Mouse (Mus musculus) hindbrain, embryonic 16.5 days (tissue): Measurements from ENCODE around the gene Tcf12. TPM values are rescaled to one million over a fixed set of nuclear protein-coding genes. Genes with fewer than 3 reads are reported as not detected.
A peak's percentile ranks its signal among the peaks of the same experiment; 100 is the strongest.

ENCODE experiments used
- ATAC-seq: fragments of 200-750 bp; cut with Nextera tagmentation; 2 replicates; pipeline ENCODE4 v1.8.0; 2017; ENCODE audit warnings: moderate TSS enrichment, moderate library complexity
- H3K27ac ChIP-seq: fragments of 300-500 bp; sonication (generic); 2 replicates; pipeline ENCODE4 v1.5.1; 2014; ENCODE audit warnings: low read depth, mild to moderate bottlenecking, control low read depth, low read length, moderate library complexity
- H3K27me3 ChIP-seq: fragments of 300-500 bp; sonication (generic); replicated peaks from 2 replicates; pipeline ENCODE4 v1.6.1; 2014; ENCODE audit warnings: low read length; ENCODE audit not compliant: control insufficient read depth, insufficient read depth
- H3K36me3 ChIP-seq: fragments of 300-500 bp; sonication (generic); 2 replicates; pipeline ENCODE4 v1.6.1; 2014; ENCODE audit warnings: mild to moderate bottlenecking, low read length, moderate library complexity, mixed read lengths; ENCODE audit not compliant: control insufficient read depth, insufficient read depth
- H3K4me1 ChIP-seq: fragments of 300-500 bp; sonication (generic); 2 replicates; pipeline ENCODE4 v1.6.1; 2014; ENCODE audit warnings: low read depth, low read length; ENCODE audit not compliant: control insufficient read depth, insufficient read depth
- H3K4me2 ChIP-seq: fragments of 300-500 bp; sonication (generic); 2 replicates; pipeline ENCODE4 v1.6.1; 2014; ENCODE audit warnings: mild to moderate bottlenecking, low read length, control low read depth, moderate library complexity
- H3K4me3 ChIP-seq: fragments of 300-500 bp; sonication (generic); 2 replicates; pipeline ENCODE4 v1.5.1; 2014; ENCODE audit warnings: mild to moderate bottlenecking, low read length, control low read depth, moderate library complexity
- H3K9ac ChIP-seq: fragments of 300-500 bp; sonication (generic); 2 replicates; pipeline ENCODE4 v1.6.1; 2014; ENCODE audit warnings: low read depth, mild to moderate bottlenecking, control low read depth, low read length, moderate library complexity
- H3K9me3 ChIP-seq: fragments of 300-500 bp; sonication (generic); 2 replicates; pipeline ENCODE4 v1.6.1; 2014; ENCODE audit warnings: mild to moderate bottlenecking, low read length, moderate library complexity; ENCODE audit not compliant: control insufficient read depth
- WGBS: fragments of 180-500 bp; shearing (Covaris S2); extraction: QIAGEN DNeasy Blood & Tissue Kit; methylation state at CpG from one replicate; pipeline ENCODE4 v1.1.7; 2014; 5-methylcytosine and 5-hydroxymethylcytosine counted together
- polyA plus RNA-seq: library from polyadenylated mRNA; unstranded; fragments of >200 nt; fragmentation: Nextera tagmentation; extraction: Ambion mirVana; gene quantifications from 2 replicates; pipeline ENCODE4 v1.2.1, GENCODE M21; 2015

The Tcf12 gene
- polyA plus RNA-seq, 1 experiment from 2014 or later = 56.8 TPM

DNA sequence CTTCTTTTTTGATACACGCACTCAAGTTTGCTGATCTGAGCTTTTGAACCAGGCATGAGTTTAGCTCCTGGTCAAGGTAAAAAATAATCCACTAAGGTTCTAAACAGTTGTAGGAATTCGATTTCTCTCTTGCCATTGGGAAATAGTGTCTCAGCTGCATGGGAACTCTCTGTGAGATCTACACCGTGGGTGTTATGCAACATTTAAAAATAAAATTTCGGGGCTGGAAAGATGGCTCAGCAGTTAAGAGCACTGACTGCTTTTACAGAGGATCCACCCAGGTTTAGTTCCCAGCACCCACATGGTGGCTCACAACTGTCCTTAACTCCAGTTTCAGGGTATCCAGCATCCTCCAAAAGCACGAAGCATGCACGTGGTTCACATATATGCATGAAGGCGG, 293.2 kb downstream of the Tcf12 start:
- 90% methylated on average over 7 of the region's 7 CpGs for WGBS

GRCm38 (mm10) chr9:71816121-71816520, 295.6 kb downstream of the Tcf12 start:
- H3K4me1 ChIP-seq = no peaks in the 10 kb centered on the region
- H3K27me3 ChIP-seq = no peaks in the 10 kb centered on the region
- H3K4me3 ChIP-seq = no peak overlapping the region
- WGBS = 74% methylated on average over 3 of the region's 3 CpGs
- ATAC-seq = no peak
- no peak overlapping the region for H3K9ac ChIP-seq
- H3K36me3 ChIP-seq = no peaks in the 10 kb centered on the region
- no peak overlapping the region for H3K4me2 ChIP-seq
- no peak overlapping the region for H3K27ac ChIP-seq
- no peaks in the 10 kb centered on the region for H3K9me3 ChIP-seq

More for the DNA sequence above, 293.2 kb downstream of the Tcf12 start:
- Histone ChIP-seq H3K9me3 (no peaks in the 10 kb centered on the region), H3K4me1 (no peaks in the 10 kb centered on the region), H3K9ac (no peak overlapping the region), H3K27me3 (no peaks in the 10 kb centered on the region), H3K36me3 (no peaks in the 10 kb centered on the region), H3K4me3 (no peak overlapping the region), H3K27ac (no peak overlapping the region), H3K4me2 (no peak overlapping the region)
- no peak for ATAC-seq

DNA sequence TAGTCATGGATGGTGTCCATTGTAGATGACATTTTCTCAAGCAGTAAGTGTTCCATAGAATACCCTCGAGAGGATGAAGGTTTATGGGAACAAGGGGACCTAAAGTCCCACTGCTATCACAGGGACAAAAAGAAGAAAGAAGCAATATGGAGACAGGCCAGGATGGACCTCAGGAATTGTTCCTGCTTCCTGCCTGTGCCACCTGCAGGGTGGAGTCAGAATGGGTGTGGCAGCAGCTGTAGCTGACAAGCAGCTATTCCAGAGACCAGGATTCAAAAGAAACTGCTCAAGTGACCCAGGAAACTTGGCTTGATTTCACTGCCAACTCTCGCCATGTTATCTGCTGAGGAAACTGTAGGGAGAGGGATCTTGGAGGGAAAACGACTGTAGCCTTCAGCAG, 298.1 kb downstream of the Tcf12 start:
- Histone ChIP-seq H3K9ac (no peak overlapping the region), H3K9me3 (no peaks in the 10 kb centered on the region), H3K4me2 (no peak overlapping the region), H3K27ac (no peak overlapping the region), H3K4me1 (peaks cover 3% of the 10 kb centered on the region; the same call in 1 of the 2 replicates), H3K4me3 (no peak overlapping the region), H3K27me3 (no peaks in the 10 kb centered on the region), H3K36me3 (no peaks in the 10 kb centered on the region)
- ATAC-seq = no peak
- WGBS = 84% methylated on average over 3 of the region's 3 CpGs

DNA sequence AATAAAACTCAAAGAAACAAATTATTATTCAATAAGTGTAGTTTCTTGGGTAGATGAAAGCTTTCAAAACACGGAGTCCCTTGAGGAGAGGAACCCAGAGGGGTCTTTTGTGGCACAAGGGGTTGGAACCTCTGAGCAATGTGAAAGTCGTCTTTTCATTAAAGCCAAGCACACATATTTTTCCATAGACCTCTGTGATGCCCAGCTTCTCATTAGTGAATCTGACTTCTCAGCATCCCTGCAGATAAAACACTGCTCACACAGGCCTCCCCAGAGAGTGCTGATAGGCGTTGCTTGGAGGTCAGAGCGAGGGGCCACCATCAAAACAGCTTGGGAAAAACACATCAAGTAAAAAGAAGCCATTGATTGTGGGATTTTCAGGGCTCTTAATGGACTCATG, 298.8 kb downstream of the Tcf12 start:
- Histone ChIP-seq H3K9ac (no peak overlapping the region), H3K4me1 (peaks cover 3% of the 10 kb centered on the region; the same call in 1 of the 2 replicates), H3K36me3 (no peaks in the 10 kb centered on the region), H3K4me3 (no peak overlapping the region), H3K4me2 (no peak overlapping the region), H3K27me3 (no peaks in the 10 kb centered on the region), H3K9me3 (no peaks in the 10 kb centered on the region), H3K27ac (no peak overlapping the region)
- WGBS = 51% methylated on average over 4 of the region's 4 CpGs
- ATAC-seq = no peak

DNA sequence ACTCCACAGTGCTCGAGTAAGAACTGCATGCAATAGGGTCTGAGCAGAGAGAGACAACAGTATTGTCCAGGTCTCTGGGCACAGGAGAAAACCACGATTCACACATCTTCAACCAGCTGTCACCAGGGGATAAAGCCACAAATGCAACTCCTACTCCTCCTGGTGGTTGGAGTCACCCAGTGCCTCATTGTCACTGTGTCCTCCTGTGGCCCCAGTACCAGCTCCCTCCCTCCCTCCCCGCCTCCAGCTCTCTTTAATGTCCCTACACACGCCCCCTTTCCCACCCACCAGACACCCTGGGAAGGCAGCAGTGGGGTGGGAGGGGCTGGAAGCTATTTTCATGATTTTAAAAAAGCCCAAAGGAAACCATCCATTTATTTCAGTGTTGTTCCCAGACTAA, 299.3 kb downstream of the Tcf12 start:
- Histone ChIP-seq H3K9me3 (no peaks in the 10 kb centered on the region), H3K9ac (no peak overlapping the region), H3K27me3 (no peaks in the 10 kb centered on the region), H3K36me3 (no peaks in the 10 kb centered on the region), H3K4me2 (no peak overlapping the region), H3K4me3 (no peak overlapping the region), H3K27ac (no peak overlapping the region), H3K4me1 (peaks cover 3% of the 10 kb centered on the region; the same call in 1 of the 2 replicates)
- WGBS = 38% methylated on average over 4 of the region's 4 CpGs
- ATAC-seq = no peak

- Histone ChIP-seq H3K36me3 (no peaks in the 10 kb centered on the region), H3K27me3 (no peaks in the 10 kb centered on the region), H3K9ac (no peak overlapping the region), H3K4me1 (peaks cover 3% of the 10 kb centered on the region; the same call in 1 of the 2 replicates), H3K4me3 (no peak overlapping the region), H3K4me2 (no peak overlapping the region), H3K27ac (no peak overlapping the region), H3K9me3 (no peaks in the 10 kb centered on the region)
- 77% methylated on average over 5 of the region's 5 CpGs for WGBS
- ATAC-seq = no peak
Measured at GRCm38 (mm10) chr9:71811404-71811803, 300.3 kb downstream of the Tcf12 start.

DNA sequence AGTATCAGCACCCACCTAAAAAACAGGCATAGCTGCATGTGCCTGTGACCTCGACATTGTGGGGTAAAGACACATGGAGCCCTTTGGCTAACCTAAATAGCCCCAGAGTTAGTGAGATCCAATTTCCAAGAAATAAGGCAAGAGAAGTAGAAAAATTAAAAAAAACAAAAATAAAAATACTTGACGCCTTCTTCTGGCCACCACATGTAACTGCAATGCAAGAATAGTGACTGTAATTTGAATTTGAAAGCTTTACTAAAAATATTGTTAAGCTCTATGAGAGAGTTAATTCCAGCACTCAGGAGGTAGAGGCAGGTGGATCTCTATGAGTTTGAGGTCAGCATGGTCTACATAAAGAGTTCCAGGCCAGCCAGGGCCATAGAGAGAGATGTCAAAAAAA, 300.9 kb downstream of the Tcf12 start:
- Histone ChIP-seq H3K36me3 (no peaks in the 10 kb centered on the region), H3K4me3 (no peak overlapping the region), H3K9ac (no peak overlapping the region), H3K9me3 (no peaks in the 10 kb centered on the region), H3K4me2 (no peak overlapping the region), H3K27ac (no peak overlapping the region), H3K4me1 (peaks cover 3% of the 10 kb centered on the region; the same call in 1 of the 2 replicates), H3K27me3 (no peaks in the 10 kb centered on the region)
- ATAC-seq = no peak
- WGBS = 76% methylated on average over 2 of the region's 2 CpGs

- Histone ChIP-seq H3K4me3 (no peak overlapping the region), H3K4me2 (peak overlapping the region; percentile 44), H3K4me1 (peaks cover 3% of the 10 kb centered on the region; the same call in 1 of the 2 replicates), H3K9me3 (no peaks in the 10 kb centered on the region), H3K9ac (no peak overlapping the region), H3K27me3 (no peaks in the 10 kb centered on the region), H3K27ac (no peak overlapping the region), H3K36me3 (no peaks in the 10 kb centered on the region)
- no peak for ATAC-seq
- WGBS = 35% methylated on average over 11 of the region's 11 CpGs
Measured at GRCm38 (mm10) chr9:71808640-71809254, 302.9 kb downstream of the Tcf12 start.

- Histone ChIP-seq H3K9ac (no peak overlapping the region), H3K9me3 (no peaks in the 10 kb centered on the region), H3K4me1 (peaks cover 3% of the 10 kb centered on the region; the same call in 1 of the 2 replicates), H3K27me3 (no peaks in the 10 kb centered on the region), H3K4me2 (no peak overlapping the region), H3K36me3 (no peaks in the 10 kb centered on the region), H3K27ac (no peak overlapping the region), H3K4me3 (no peak overlapping the region)
- ATAC-seq = no peak
- 68% methylated on average over 4 of the region's 4 CpGs for whole genome bisulfite sequencing
Measured at GRCm38 (mm10) chr9:71807801-71808200, 303.9 kb downstream of the Tcf12 start.
